Mouse (Mus musculus): ENCODE data around the gene Fam43b. TPM values are rescaled to one million over a fixed set of nuclear protein-coding genes. Genes with fewer than 3 reads are reported as not detected.

Fam43b gene
- polyA plus RNA-seq, 1 experiment: not detected

GRCm38 (mm10) chr4:138377526-138377925 is 18.8 kb downstream of the Fam43b start:
- Histone ChIP-seq H3K27ac (ENCODE audit: insufficient read depth, low read depth, low read length) (no peak overlapping the region), H3K36me3 (ENCODE audit: control insufficient read depth, insufficient read depth, low read length) (no peaks in the 10 kb centered on the region), H3K27me3 (replicated peaks; ENCODE audit: control insufficient read depth, insufficient read depth, low read length) (no peaks in the 10 kb centered on the region), H3K4me3 (ENCODE audit: insufficient read depth, low read depth, low read length) (no peak overlapping the region), H3K4me1 (ENCODE audit: control insufficient read depth, insufficient read depth, low read length) (peaks cover 3% of the 10 kb centered on the region; the same call in 1 of the 2 replicates)
- no peak for TF ChIP-seq POLR2A (IDR thresholded peaks at IDR 0.05; ENCODE audit: low read depth, low read length)
- TF ChIP-seq CTCF (conservative IDR thresholded peaks at IDR 0.05; ENCODE audit: insufficient read depth, insufficient read length, low read depth, low read length): no peak
- 55% methylated on average over 6 of the region's 6 CpGs for whole genome bisulfite sequencing
- peak; percentile 78 for DNase-seq

GRCm38 (mm10) chr4:138375117-138375516 is 21.2 kb downstream of the Fam43b start:
- TF ChIP-seq CTCF (conservative IDR thresholded peaks at IDR 0.05; ENCODE audit: insufficient read depth, insufficient read length, low read depth, low read length): 0 out of 2 replicates have a peak, but pooled peaks have one; percentile 2
- no peak for TF ChIP-seq POLR2A (IDR thresholded peaks at IDR 0.05; ENCODE audit: low read depth, low read length)
- no peak overlapping the region for H3K4me3 ChIP-seq (ENCODE audit: insufficient read depth, low read depth, low read length)
- H3K27me3 ChIP-seq (replicated peaks; ENCODE audit: control insufficient read depth, insufficient read depth, low read length): no peaks in the 10 kb centered on the region
- H3K36me3 ChIP-seq (ENCODE audit: control insufficient read depth, insufficient read depth, low read length): no peaks in the 10 kb centered on the region
- no peak for DNase-seq
- H3K27ac ChIP-seq (ENCODE audit: insufficient read depth, low read depth, low read length): no peak overlapping the region
- H3K4me1 ChIP-seq (ENCODE audit: control insufficient read depth, insufficient read depth, low read length): peaks cover 3% of the 10 kb centered on the region; the same call in 1 of the 2 replicates
- 80% methylated on average over 3 of the region's 3 CpGs for WGBS

GRCm38 (mm10) chr4:138370996-138371516 is 25.3 kb downstream of the Fam43b start:
- Histone ChIP-seq H3K27ac (ENCODE audit: insufficient read depth, low read depth, low read length) (no peak overlapping the region), H3K27me3 (replicated peaks; ENCODE audit: control insufficient read depth, insufficient read depth, low read length) (no peaks in the 10 kb centered on the region), H3K36me3 (ENCODE audit: control insufficient read depth, insufficient read depth, low read length) (no peaks in the 10 kb centered on the region; the same call in 1 of the 2 replicates), H3K4me3 (ENCODE audit: insufficient read depth, low read depth, low read length) (no peak overlapping the region), H3K4me1 (ENCODE audit: control insufficient read depth, insufficient read depth, low read length) (peaks cover 7% of the 10 kb centered on the region; the same call in 1 of the 2 replicates)
- TF ChIP-seq CTCF (conservative IDR thresholded peaks at IDR 0.05; ENCODE audit: insufficient read depth, insufficient read length, low read depth, low read length) (no peak), POLR2A (IDR thresholded peaks at IDR 0.05; ENCODE audit: low read depth, low read length) (no peak)
- no peak for DNase-seq
- WGBS: 79% methylated on average over 5 of the region's 5 CpGs

- Histone ChIP-seq H3K27ac (ENCODE audit: insufficient read depth, low read depth, low read length) (peak overlapping the region; percentile 74), H3K4me1 (ENCODE audit: control insufficient read depth, insufficient read depth, low read length) (peaks cover 14% of the 10 kb centered on the region; the same call in 1 of the 2 replicates), H3K4me3 (ENCODE audit: insufficient read depth, low read depth, low read length) (no peak overlapping the region), H3K27me3 (replicated peaks; ENCODE audit: control insufficient read depth, insufficient read depth, low read length) (no peaks in the 10 kb centered on the region), H3K36me3 (ENCODE audit: control insufficient read depth, insufficient read depth, low read length) (no peaks in the 10 kb centered on the region; the same call in 1 of the 2 replicates)
- peak; percentile 30 for DNase-seq
- no peak for TF ChIP-seq CTCF (conservative IDR thresholded peaks at IDR 0.05; ENCODE audit: insufficient read depth, insufficient read length, low read depth, low read length)
- no peak for TF ChIP-seq POLR2A (IDR thresholded peaks at IDR 0.05; ENCODE audit: low read depth, low read length)
- 52% methylated on average over 12 of the region's 12 CpGs for WGBS
These were observed 27.6 kb downstream of the Fam43b start for GRCm38 (mm10) chr4:138368498-138369260.

GRCm38 (mm10) chr4:138367641-138368497 is 28.5 kb downstream of the Fam43b start, which contains the start of gene Cda:
Gene Cda (minus strand): TSS chr4:138367992.
- H3K4me3 ChIP-seq (ENCODE audit: insufficient read depth, low read depth, low read length): peak within 1 kb of the TSS; percentile 61
- TF ChIP-seq POLR2A (IDR thresholded peaks at IDR 0.05; ENCODE audit: low read depth, low read length) (no peak), CTCF (conservative IDR thresholded peaks at IDR 0.05; ENCODE audit: insufficient read depth, insufficient read length, low read depth, low read length) (no peak)

GRCm38 (mm10) chr4:138366561-138366960 is 29.8 kb downstream of the Fam43b start:
- TF ChIP-seq POLR2A (IDR thresholded peaks at IDR 0.05; ENCODE audit: low read depth, low read length): no peak
- no peak for TF ChIP-seq CTCF (conservative IDR thresholded peaks at IDR 0.05; ENCODE audit: insufficient read depth, insufficient read length, low read depth, low read length)
- WGBS: 51% methylated on average over 2 of the region's 2 CpGs
- no peaks in the 10 kb centered on the region; the same call in 1 of the 2 replicates for H3K36me3 ChIP-seq (ENCODE audit: control insufficient read depth, insufficient read depth, low read length)
- peaks cover 19% of the 10 kb centered on the region for H3K4me1 ChIP-seq (ENCODE audit: control insufficient read depth, insufficient read depth, low read length)
- no peaks in the 10 kb centered on the region for H3K27me3 ChIP-seq (replicated peaks; ENCODE audit: control insufficient read depth, insufficient read depth, low read length)
- DNase-seq: peak; percentile 88
- H3K27ac ChIP-seq (ENCODE audit: insufficient read depth, low read depth, low read length): peak overlapping the region; percentile 87
- peak overlapping the region; percentile 61 for H3K4me3 ChIP-seq (ENCODE audit: insufficient read depth, low read depth, low read length)

More at GRCm38 (mm10) chr4:138367641-138368497, 28.5 kb downstream of the Fam43b start, which contains the start of gene Cda:
- H3K4me1 ChIP-seq (ENCODE audit: control insufficient read depth, insufficient read depth, low read length): peaks cover 17% of the 10 kb centered on the region
- H3K27me3 ChIP-seq (replicated peaks; ENCODE audit: control insufficient read depth, insufficient read depth, low read length): no peaks in the 10 kb centered on the region
- H3K27ac ChIP-seq (ENCODE audit: insufficient read depth, low read depth, low read length): peak within 1 kb of the TSS; percentile 87
- peak; percentile 96 for DNase-seq
- H3K36me3 ChIP-seq (ENCODE audit: control insufficient read depth, insufficient read depth, low read length): no peaks in the 10 kb centered on the region; the same call in 1 of the 2 replicates
- WGBS: 2% methylated on average over 34 of the region's 34 CpGs
